Mouse (Mus musculus) megakaryocyte progenitor cell, adult 5-6 weeks (primary cell): Measurements from ENCODE around the gene Mcrs1. TPM values are rescaled to one million over a fixed set of nuclear protein-coding genes. Genes with fewer than 3 reads are reported as not detected.
"Not testable (repeated sequence)": the region's sequence is repeated elsewhere in the genome, so short reads cannot be mapped to it uniquely, and the experiment has no call there.

Experiments used
- ATAC-seq: replicated peaks from 2 replicates; pipeline ENCODE4 v1.8.0; 2016; ENCODE audit warnings: mild to moderate bottlenecking, moderate TSS enrichment, inconsistent platforms; ENCODE audit not compliant: poor library complexity
- total RNA-seq, 2 experiments: library from RNA; stranded (forward) in 1 of 2; stranded (reverse) in 1 of 2; fragments of 157-497, 149-512 nt in 1 of 2; fragments of 200-1000 nt in 1 of 2; gene quantifications; 2 replicates each; pipeline versions ENCODE4 v1.2.3 to v1.2.4; 2015 to 2017

Mcrs1 gene
- total RNA-seq (2015) (37.8 and 41.4 TPM in 2 replicates), total RNA-seq (2017) (28.2 and 39.7 TPM in 2 replicates)

- peak; percentile 92 for ATAC-seq
Measured at GRCm38 (mm10) chr15:99251626-99252380, at the start of gene Mcrs1. Mcrs1 (minus strand) TSS chr15:99251961.

GRCm38 (mm10) chr15:99296213-99296612 is 44.5 kb upstream of the Mcrs1 start:
- ATAC-seq: no peak

- ATAC-seq: no peak
Measured at GRCm38 (mm10) chr15:99295484-99295981, 43.8 kb upstream of the Mcrs1 start, which contains the start of gene Fam186b. Fam186b (minus strand) TSS chr15:99295888.

GRCm38 (mm10) chr15:99294813-99295374 is 43.1 kb upstream of the Mcrs1 start, which contains the start of gene Prpf40b:
Prpf40b (plus strand) TSS chr15:99295087.
- peak; percentile 87 for ATAC-seq

- peak; percentile 23; the same call in 1 of the 2 replicates for ATAC-seq
Measured at GRCm38 (mm10) chr15:99294287-99294686, 42.5 kb upstream of the Mcrs1 start.

- no peak for ATAC-seq
Measured at GRCm38 (mm10) chr15:99290586-99290985, 38.8 kb upstream of the Mcrs1 start.

- peak; percentile 54 for ATAC-seq
Measured at GRCm38 (mm10) chr15:99285189-99285535, 33.4 kb upstream of the Mcrs1 start.

GRCm38 (mm10) chr15:99284527-99285188 is 32.9 kb upstream of the Mcrs1 start:
- ATAC-seq: peak; percentile 91

GRCm38 (mm10) chr15:99283456-99283855 is 31.7 kb upstream of the Mcrs1 start:
- ATAC-seq: peak; percentile 62

- ATAC-seq: no peak
Measured at GRCm38 (mm10) chr15:99278271-99278670, 26.5 kb upstream of the Mcrs1 start.

GRCm38 (mm10) chr15:99276095-99276494 is 24.3 kb upstream of the Mcrs1 start:
- ATAC-seq: no peak

- ATAC-seq: peak; percentile 99
Measured at GRCm38 (mm10) chr15:99265679-99266078, 13.9 kb upstream of the Mcrs1 start.

GRCm38 (mm10) chr15:99264363-99264762 is 12.6 kb upstream of the Mcrs1 start:
- no peak for ATAC-seq

- ATAC-seq: no peak
Measured at GRCm38 (mm10) chr15:99262702-99263101, 10.9 kb upstream of the Mcrs1 start.

GRCm38 (mm10) chr15:99259730-99260252 is 8.0 kb upstream of the Mcrs1 start:
- peak; percentile 96 for ATAC-seq

GRCm38 (mm10) chr15:99259167-99259729 is 7.5 kb upstream of the Mcrs1 start:
- peak; percentile 40 for ATAC-seq

GRCm38 (mm10) chr15:99255241-99255749 is 3.5 kb upstream of the Mcrs1 start:
- ATAC-seq: no peak

GRCm38 (mm10) chr15:99254477-99255005 is 2.8 kb upstream of the Mcrs1 start:
- ATAC-seq: no peak

GRCm38 (mm10) chr15:99253772-99254171 is 2.0 kb upstream of the Mcrs1 start:
- no peak for ATAC-seq

- not testable (repeated sequence) for ATAC-seq
Measured at GRCm38 (mm10) chr15:99253175-99253479, 1.4 kb upstream of the Mcrs1 start.
